Mouse (Mus musculus) embryo, embryonic 11.5 days (tissue): ENCODE results near the gene Chrne.

Source experiments
- DNase-seq: peaks from one replicate; pipeline ENCODE4 v3.0.0-alpha.2; 2012; ENCODE audit warnings: low read depth, low spot score

Chrne gene

DNA sequence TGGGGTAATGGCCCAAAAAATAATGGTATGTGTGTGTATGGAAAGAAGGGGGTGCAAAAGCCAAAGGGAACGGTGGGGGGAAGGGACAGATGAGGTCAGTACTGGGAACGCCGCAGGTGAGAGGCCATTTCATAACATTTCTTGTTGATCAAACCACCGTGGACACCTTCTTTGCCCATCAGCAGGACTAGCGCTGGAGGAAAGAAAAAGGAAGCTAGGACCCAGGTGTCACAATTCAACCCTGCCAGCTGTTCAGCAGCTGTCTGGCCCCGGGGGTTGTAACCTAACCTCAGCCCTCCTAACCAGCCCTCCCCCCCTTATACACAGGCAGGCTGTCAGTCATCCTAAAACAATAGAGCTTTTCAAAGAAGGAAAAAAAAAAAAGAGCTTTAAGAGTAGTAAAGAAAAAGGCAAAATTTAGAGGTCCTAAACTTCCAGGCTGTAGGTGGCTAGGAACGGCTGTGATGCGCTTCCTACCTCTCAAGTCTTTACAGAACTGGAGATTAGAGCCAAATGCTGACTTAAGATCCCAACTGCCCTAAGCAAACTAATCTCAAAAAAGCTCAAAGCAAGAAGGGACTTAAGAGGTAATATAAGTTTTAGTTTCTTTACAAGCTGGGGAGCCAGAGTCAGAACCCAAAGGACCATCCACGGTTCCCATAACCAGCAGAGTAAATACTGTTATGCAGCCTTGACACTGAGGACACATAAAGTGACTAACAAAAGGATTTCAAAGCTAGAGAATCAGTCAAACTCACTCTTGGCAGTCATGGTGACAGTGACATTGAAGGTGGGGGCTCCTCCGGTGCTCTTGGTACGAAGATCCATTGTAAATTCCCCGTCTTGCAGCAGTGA is 33.2 kb upstream of the Chrne start:
- DNase-seq: no peak

DNA sequence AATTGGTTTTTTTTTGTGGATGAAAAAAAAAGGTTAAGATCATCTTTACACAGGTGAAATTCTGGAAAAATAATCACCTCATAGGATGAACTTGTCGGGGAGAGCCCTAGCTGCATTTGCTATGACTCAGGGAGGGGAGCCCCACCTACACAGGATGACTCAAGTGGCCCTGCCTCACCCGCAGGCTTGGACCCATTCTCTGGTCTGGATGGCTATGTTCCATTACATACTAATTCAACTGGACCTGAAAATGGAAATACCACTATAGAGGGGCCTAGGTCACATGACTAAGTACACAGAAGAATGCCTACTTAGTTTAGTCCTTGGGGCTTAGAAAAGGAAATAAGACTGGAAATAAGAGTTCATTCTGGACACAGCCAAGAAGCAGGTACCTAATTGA is 32.4 kb upstream of the Chrne start:
- no peak for DNase-seq

DNA sequence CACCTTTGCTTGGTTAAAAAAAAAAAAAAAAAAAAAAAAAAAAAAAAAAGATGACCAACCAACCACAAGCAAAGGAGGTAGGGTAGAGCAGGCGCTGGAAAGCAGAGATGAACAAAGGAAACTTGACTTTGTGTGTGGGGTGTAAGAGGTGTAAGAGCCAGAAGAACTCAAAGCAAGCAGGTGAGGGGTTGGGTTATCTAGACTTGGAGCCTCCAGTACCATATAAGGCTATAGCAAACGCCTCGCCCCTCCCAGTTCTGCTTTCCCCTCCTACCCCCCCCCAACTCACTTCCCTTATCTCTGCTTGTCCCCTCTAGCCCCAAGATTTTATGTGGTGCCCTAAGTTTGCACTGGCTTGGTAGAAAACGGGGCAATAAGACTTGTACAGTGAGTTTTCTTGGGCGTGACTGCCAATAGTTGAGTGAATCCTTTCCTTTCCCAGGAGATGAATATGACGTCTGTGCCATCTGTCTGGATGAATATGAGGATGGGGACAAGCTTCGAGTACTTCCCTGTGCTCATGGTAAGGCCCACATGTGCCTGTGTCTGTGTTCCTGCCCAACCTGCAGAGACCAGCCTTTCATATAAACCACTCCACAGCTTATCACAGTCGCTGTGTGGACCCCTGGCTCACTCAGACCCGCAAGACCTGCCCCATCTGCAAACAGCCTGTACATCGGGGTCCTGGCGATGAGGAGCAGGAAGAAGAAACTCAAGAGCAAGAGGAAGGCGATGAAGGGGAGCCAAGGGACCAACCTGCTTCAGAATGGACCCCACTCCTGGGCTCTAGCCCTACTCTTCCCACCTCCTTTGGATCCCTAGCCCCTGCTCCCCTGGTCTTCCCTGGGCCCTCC is 31.5 kb upstream of the Chrne start:
- DNase-seq: no peak

DNA sequence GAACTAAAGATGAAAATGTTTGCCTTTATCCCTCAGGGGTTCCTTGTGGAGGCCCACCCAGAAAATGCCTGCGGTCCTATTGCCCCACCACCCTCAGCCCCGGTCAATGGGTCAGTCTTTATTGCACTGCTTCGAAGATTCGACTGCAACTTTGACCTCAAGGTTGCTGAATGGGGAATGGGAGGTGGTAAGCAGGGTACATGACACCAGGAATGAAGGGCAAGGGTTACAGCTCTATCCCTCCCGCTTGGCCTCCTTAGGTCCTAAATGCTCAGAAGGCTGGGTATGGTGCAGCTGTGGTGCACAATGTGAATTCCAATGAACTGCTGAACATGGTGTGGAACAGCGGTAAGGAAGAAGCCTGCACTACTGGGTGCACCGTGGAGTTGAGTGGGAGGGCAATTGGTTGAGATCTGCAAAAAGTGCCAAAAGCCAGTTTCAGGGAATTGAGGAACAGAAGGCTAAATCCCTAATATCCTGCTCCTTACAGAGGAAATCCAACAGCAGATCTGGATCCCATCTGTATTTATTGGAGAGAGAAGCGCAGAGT is 30.2 kb upstream of the Chrne start:
- no peak for DNase-seq

DNA sequence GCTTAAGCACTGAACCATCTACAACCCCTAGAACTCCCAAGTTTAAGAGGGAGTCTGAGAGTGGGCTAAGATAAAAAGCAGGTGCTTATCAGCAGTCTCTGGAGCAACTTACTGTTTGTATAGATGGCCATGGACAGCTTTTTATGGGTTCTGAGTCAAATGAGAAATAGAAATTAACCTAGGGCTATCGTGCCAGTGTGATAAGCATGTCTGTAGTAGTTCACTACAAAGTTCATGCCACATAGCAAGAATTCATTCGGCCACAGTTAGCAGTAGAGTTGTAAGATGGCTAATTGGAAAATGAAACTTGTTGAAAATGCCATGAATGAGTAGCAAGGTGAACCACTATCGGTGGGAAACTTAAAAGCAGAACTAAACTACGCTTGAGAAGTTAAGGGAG is 29.5 kb upstream of the Chrne start:
- DNase-seq: no peak

DNA sequence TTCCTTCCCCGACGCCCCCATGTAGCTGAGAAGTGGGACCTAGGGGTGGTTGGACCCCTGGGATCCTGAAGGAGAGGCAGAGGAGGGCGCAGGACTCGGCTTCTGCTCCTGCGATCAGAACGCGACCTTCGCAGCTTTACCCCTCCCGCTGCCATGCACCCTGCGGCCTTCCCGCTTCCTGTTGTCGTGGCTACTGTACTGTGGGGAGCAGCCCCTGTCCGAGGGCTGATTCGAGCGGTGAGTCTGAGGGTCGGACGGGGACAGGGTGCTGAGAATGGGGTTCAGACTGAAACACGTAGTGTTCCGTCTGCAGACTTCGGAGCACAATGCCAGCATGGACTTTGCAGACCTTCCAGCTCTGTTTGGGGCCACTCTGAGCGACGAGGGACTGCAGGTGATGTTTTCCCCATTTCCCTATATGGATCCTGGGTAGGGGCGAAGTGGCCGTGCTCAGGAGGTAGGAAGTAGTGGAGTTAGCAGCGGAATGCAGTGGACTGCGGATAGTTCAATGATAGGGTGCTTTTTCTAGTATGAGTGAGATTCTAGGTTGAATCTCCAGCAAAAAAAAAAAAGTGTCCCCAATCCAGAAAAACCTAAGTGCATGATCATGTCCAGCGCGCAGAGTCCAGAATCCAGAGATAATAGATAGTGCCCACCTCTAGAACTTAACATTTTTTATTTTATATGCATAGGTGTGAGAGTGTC is 28.9 kb upstream of the Chrne start:
- DNase-seq: no peak

DNA sequence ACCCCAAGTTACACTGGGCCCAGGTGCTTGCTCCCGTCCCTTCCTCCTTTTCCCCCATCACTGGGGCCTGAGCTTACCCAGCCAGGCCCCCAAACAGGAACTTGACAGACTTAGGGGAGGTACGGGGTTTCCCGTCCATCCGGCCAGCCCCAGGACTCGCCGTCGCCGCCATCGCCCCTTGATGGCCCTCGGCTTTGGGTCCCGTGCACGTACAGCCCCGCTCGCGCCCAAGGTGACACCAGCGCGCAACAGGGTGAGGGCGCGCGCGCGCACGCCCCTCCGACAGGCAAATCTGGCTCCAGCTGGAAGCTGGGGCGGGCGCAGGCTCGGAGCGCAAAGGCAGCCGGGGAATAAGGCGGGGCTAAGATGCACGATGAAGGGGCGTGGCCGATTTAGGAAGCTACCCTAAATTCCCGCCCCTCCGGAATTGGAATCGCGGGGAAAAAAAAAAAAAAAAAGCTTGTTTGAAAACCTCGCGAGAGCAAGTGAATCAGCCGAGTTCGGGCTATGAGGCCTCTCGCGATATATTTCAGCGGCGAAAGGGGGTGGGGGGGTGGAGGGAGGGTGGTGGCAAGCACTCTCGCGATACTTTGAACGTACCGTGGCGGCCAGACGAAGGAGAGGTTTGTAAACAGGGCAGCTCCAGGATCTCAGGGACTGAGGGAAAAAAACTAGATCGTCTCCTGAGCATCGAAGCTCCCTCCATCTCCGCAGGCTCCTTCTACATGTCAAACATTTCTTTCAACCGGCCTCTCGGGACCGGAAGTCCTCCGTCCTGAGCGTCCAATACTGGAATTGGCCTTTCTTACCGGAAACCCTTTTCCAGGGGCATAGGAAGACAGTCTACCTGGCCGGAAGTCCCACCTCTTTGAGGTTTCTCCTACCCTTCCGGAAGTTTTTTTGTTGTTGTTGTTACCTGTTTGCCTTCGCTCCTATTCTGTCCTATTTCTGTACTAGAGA is 28.0 kb upstream of the Chrne start, which contains the start of the genes Rnf167 and Slc25a11:
Rnf167 (plus strand) TSS at position 545 of the 960 bp plus-strand sequence.
Slc25a11 (minus strand) TSS at position 789 of the 960 bp plus-strand sequence.
- DNase-seq: peak; percentile 98

DNA sequence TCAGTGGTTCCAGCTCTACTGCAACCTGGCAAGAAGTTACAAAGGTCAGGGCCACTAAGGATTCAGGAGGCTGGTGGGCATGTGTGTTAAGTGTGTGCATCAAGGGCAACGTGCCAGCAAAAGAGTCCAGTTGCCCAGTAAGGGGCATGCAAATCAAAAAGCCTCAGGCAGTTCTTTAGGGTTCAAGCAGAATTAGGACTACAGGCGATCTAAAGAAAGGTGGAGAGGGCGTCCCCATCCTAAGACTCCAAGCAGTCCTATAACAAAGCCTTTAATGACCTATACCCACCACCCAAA is 27.2 kb upstream of the Chrne start:
- no peak for DNase-seq

DNA sequence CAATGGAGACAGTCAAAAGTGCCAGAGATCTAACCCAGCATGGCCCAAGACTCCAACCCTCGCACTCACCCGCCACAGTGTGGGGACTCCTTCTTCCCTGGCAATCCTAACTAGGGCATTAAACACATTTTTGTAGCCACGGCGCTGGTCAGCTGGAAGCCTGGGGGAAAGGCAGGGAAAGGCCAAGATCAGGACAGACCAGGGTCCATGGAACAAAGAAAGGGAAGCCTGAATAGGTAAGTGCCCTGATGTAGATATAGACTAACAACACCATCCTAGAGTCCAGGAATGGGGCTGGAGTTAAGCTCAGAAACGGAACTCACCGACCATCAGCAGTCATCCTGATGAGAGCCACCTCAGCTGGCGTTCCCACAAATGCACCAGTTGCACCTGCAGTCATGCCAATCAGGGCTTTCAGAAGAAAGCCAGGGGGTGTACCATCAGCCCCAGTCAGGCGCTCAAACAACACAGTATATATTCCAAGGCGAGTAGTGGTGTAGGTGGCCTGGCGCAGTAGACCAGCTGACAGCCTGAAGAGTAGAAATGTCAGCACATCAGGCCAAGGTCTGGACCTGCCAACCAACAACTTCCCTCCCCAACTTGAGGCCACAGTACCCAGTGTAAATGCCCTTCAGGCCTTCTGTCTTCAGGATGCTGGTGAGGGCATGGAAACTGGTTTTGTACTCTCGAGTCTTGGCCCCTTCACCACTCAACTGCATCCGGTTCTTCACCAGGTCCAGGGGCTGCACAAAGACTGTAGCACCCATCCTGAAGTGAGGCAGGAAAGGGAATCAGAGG is 26.6 kb upstream of the Chrne start:
- DNase-seq: no peak

DNA sequence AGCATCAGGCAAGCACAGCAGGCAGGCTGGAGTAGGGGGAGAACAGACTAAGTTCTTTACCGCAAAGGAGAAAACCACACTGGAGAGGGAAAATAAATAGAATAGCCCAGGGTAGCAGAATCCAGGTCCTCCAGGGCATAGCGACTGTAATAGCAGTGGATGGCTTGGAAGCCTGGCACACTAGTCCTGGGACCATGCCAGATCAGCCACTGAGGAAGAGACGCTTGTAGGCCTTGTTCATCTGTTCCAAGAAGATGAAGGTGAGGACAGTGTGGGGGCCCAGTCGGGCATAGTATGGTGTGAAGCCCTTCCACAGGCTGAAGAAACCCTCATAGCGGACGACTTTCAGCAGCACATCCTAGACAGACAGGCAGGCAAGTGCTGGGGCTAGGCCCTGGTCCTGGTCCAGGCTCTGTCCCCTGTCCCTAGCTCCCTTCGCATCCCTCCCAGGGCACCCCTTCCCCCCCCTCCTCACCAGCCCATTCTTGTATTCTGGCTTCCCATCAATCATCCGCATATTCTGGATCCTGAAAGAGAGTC is 25.6 kb upstream of the Chrne start:
- DNase-seq: no peak

DNA sequence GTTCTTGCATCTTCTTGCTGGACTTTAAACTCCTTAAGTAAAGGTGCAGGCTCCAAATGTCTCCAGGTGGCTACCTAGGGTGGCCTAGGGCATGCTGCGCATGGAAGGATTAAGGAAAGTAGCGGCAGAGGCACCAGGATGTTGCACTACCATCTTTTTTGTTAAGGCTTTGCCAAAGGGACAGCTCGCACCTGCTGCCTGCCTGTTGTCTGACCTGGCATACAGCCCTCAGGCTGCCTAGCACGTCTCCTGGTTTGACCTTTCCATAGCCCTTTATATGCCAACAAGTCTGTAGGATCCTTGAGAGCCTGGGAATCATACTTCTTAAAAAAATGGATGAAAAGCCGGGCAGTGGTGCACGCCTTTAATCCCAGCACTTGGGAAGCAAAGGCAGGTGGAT is 24.0 kb upstream of the Chrne start:
- no peak for DNase-seq

DNA sequence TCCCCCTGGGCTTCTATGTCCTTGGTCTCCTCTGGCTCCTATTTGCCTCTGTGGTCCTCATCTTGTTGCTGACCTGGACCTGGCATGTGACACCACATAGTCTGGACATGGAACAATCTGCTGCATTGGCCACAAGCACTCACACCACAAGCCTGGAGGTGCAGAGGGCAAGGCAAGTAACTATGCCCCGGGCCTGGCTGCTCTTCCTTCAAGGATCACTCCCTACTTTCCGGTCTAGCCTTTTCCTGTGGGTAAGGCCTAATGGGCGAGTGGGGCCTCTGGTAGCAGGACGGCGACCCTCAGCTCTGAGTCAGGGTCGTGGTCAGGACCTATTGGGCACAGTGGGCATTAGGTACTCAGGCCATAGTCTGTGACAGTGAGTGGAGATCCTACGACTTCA is 22.2 kb upstream of the Chrne start:
- no peak for DNase-seq

DNA sequence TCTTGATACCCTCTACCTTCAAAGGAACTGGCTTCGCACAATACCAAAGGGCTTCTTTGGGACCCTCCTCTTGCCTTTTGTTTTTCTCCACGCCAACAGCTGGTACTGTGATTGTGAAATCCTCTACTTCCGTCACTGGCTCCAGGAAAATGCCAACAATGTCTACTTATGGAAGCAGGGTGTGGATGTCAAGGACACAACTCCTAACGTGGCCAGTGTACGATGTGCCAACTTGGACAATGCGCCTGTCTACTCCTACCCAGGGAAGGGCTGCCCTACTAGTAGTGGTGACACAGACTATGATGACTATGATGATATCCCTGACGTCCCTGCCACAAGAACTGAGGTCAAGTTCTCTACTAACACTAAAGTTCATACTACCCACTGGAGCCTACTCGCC is 21.0 kb upstream of the Chrne start:
- DNase-seq: no peak

DNA sequence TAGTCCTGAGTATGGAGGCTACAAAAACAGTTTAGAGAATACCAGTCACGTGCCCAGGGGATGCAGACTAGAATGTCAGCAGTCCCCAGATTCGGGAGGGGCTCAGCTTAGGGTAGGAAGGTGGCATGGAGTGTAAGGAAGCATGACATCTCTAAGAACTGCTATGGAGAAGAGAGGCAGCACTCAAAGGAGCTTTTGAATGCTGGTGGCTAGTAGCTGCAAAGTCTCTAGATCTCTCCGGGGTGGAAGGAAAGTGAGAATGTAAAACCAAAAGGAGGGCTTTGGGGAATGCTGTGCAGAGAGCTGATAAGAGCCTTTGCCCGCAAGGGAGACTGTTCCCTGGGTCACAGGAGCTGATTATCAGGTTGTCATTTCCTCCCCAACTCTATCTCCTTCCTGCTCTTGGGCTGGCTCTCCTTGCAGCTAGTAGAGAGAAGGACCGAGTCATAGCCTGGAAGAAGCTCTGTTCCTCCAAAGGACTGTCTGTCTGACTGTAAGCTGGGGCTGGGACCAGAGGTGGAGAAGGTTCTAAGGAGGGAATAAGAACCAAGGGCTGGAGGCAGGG is 19.8 kb upstream of the Chrne start, which contains the start of gene Gp1ba:
Gp1ba (plus strand) TSS at position 409 of the 565 bp plus-strand sequence.
- DNase-seq: no peak

DNA sequence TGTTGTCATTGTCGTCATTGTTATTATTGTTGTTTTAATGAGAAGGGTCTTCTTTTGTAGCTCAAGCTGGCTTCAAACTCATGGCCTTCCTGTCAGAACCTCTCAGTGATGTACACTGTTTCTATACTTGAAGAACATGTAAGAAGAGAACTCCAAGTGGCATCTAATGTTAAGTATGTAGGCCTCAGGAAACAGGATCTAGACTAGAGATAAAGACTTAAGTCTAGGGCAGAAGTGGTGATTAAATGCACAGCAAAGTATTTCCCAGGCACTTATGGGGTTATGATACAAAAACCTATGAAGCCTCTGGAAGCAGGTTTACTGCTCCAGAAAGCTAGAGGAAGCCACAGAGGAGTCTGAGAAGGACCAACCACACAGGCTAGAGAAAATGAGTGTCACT is 19.3 kb upstream of the Chrne start:
- no peak for DNase-seq

DNA sequence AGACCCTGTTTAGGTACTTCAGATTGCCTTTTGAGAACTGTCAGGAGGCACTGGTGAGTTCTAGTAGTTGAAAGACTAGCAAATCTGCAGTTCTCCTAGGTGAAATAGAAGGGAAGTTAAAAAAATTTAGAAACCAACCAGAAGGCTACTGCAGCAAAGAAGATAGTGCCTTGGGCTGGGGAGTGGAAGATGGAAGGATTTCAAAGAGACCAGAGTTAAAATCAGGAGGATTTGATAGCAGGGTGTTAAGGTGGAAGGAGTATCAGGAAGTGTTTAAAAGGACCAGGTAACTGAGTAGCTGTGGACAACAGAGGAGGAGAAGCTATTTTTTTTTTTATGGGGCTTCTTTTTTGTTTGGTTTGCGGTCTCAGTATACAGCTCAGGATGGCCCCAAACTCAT is 18.7 kb upstream of the Chrne start:
- DNase-seq: no peak

DNA sequence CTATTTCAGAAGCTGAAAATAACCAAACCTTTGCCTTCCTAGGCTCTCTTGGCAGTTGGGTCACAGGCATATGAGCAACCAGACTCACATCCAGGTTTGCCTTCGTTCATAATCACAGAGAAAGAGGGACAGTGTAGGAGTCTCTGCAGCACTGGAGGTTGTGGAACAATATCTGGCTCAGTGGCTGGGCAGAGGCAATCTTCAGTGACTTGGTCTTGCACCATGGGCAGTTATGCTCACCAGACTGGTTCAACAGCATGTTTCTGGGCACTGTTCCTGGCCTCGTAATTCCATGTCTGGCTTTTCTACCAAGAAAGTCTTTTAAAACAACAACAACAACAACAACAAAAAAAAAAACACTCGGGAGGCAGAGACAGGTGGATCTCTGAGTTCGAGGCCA is 16.6 kb upstream of the Chrne start:
- DNase-seq: no peak

DNA sequence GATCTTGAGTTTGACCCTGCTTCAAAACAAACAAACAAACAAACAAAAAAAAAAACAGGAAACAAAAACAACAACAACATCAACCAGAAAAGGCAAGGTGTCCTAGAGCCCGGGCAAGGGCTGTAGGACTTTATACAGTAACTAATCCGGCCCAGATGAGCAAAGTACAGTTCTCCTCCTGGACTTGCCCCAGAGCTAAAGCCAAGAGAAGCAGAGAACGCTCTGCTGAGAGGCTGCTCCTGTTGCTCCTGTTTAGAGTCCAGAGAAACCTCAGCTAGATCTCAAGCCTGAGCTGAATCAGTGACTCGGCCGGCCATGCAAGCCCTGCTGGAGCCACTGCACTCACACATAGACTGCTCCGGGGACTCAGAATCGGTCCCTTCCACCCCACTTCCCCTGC is 11.1 kb upstream of the Chrne start:
- DNase-seq: no peak

DNA sequence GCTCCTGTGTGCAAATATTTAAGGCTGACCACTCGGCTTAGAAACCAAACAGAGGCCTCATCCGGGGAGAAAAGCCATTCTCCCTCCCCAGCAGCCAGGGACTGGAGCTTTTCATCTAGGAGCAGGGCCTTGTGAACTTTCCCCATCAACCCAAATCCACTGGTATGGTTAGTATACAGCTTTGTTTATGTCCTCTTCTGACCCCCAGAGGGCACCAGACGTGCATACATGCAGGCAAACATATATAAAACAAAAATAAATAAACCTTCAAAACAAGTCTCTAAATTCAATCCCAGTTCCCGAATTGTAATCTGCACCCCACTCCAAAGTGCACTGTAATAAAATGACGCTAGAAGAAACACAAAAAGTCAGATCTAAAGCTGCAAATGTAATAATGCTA is 10.5 kb upstream of the Chrne start:
- DNase-seq: no peak
